8 mouse cellular contexts compared by ENCODE assay signal in genomic region chr7:141475805-141476158, GRCm38 (mm10). TPM values are rescaled to one million over a fixed set of nuclear protein-coding genes. Genes with fewer than 3 reads are reported as not detected.
DNase-seq lines count a peak whose midpoint lies in the region; ATAC-seq and TF ChIP-seq lines count a peak whose summit lies in the region.

No protein-coding gene starts in this region.

- peaks cover 6% of the 10 kb centered on the region for H3K36me3 ChIP-seq in spleen, adult 2 months (ENCODE audit: control insufficient read depth, insufficient read depth, low read length)
- H3K36me3 ChIP-seq in liver, embryonic 11.5 days (ENCODE audit: control insufficient read depth, insufficient read depth, low read length): peaks cover 16% of the 10 kb centered on the region
- H3K36me3 ChIP-seq in stomach, embryonic 15.5 days: peaks cover 8% of the 10 kb centered on the region

- no peak for DNase-seq in cerebellum, adult 2 months
- no peak for DNase-seq in cerebellum, adult 18-20 months
- no peak for DNase-seq in spleen, adult 2 months (ENCODE audit: low read depth in 1 of 2, low spot score in 2 of 2)
- DNase-seq in spleen, postnatal 36 days (ENCODE audit: low spot score in 2 of 2): no peak
- DNase-seq in liver, embryonic 11.5 days (ENCODE audit: low spot score): no peak
- DNase-seq in right cerebral cortex, adult 2 months (ENCODE audit: low spot score in 2 of 2): no peak

- no peak for TF ChIP-seq CTCF in cerebellum, adult 2 months (IDR thresholded peaks at IDR 0.05; ENCODE audit: borderline replicate concordance, insufficient read depth, low read depth, low read length)
- no peak for TF ChIP-seq CTCF in spleen, adult 2 months (IDR thresholded peaks at IDR 0.05; ENCODE audit: extremely low read depth, insufficient read depth, insufficient read length, insufficient replicate concordance)

- no peaks in the 10 kb centered on the region for H3K27me3 ChIP-seq in cerebellum, adult 2 months (ENCODE audit: control insufficient read depth, insufficient read depth, low read length)
- H3K27me3 ChIP-seq in spleen, adult 2 months (ENCODE audit: control insufficient read depth, insufficient read depth, low read length): peaks cover 7% of the 10 kb centered on the region; the same call in 1 of the 2 replicates
- H3K27me3 ChIP-seq in liver, embryonic 11.5 days (replicated peaks; ENCODE audit: control insufficient read depth, insufficient read depth, low read length): no peaks in the 10 kb centered on the region
- no peaks in the 10 kb centered on the region for H3K27me3 ChIP-seq in stomach, embryonic 15.5 days (replicated peaks)

- peaks cover 8% of the 10 kb centered on the region for H3K4me1 ChIP-seq in cerebellum, adult 2 months (ENCODE audit: control insufficient read depth, insufficient read depth, low read length)
- peaks cover 16% of the 10 kb centered on the region for H3K4me1 ChIP-seq in spleen, adult 2 months (ENCODE audit: control insufficient read depth, insufficient read depth, insufficient read length)
- peaks cover 39% of the 10 kb centered on the region for H3K4me1 ChIP-seq in liver, embryonic 11.5 days (replicated peaks; ENCODE audit: control insufficient read depth, insufficient read depth, low read length)
- H3K4me1 ChIP-seq in stomach, embryonic 15.5 days: peaks cover 36% of the 10 kb centered on the region

- 4% methylated on average over 12 of the region's 12 CpGs for WGBS in cerebellum, adult 2 months
- WGBS in spleen, adult 2 months: 2% methylated on average over 12 of the region's 12 CpGs
- WGBS in liver, embryonic 11.5 days: 0% methylated on average over 12 of the region's 12 CpGs
- under 1% methylated on average over 12 of the region's 12 CpGs for WGBS in stomach, embryonic 15.5 days

- no peak for ATAC-seq in liver, embryonic 11.5 days (replicated peaks; ENCODE audit: low FRiP score)
- ATAC-seq in stomach, embryonic 15.5 days (ENCODE audit: insufficient read depth, low FRiP score, low read depth): no peak
- no peak for ATAC-seq in granulocyte monocyte progenitor cell, adult 5-6 weeks (replicated peaks; ENCODE audit: poor library complexity, severe bottlenecking)

- H3K27ac ChIP-seq in cerebellum, adult 2 months (ENCODE audit: insufficient read depth, low read length): peak overlapping the region; percentile 41; the same call in 1 of the 2 replicates
- H3K27ac ChIP-seq in spleen, adult 2 months (ENCODE audit: insufficient read depth, low read length): peak overlapping the region; percentile 91
- peak overlapping the region; percentile 90 for H3K27ac ChIP-seq in liver, embryonic 11.5 days (ENCODE audit: low read depth, low read length)
- peak overlapping the region; percentile 96 for H3K27ac ChIP-seq in stomach, embryonic 15.5 days

- no peak for TF ChIP-seq POLR2A in cerebellum, adult 2 months (IDR thresholded peaks at IDR 0.05; ENCODE audit: borderline replicate concordance, insufficient read depth, low read length)
- no peak for TF ChIP-seq POLR2A in spleen, adult 2 months (IDR thresholded peaks at IDR 0.05; ENCODE audit: low read depth, low read length)

- H3K4me3 ChIP-seq in cerebellum, adult 2 months (replicated peaks; ENCODE audit: insufficient read depth, low read depth, low read length): peak overlapping the region; percentile 68
- peak overlapping the region; percentile 74 for H3K4me3 ChIP-seq in spleen, adult 2 months (ENCODE audit: extremely low read depth, insufficient read depth, insufficient read length)
- peak overlapping the region; percentile 88 for H3K4me3 ChIP-seq in liver, embryonic 11.5 days (ENCODE audit: low read depth, low read length)
- peak overlapping the region; percentile 94 for H3K4me3 ChIP-seq in stomach, embryonic 15.5 days (replicated peaks)

- H3K9me3 ChIP-seq in liver, embryonic 11.5 days (ENCODE audit: control insufficient read depth, low read length): no peaks in the 10 kb centered on the region
- H3K9me3 ChIP-seq in stomach, embryonic 15.5 days: no peaks in the 10 kb centered on the region

- H3K4me2 ChIP-seq in liver, embryonic 11.5 days: peak overlapping the region; percentile 91
- peak overlapping the region; percentile 86 for H3K4me2 ChIP-seq in stomach, embryonic 15.5 days

- peak overlapping the region; percentile 85 for H3K9ac ChIP-seq in liver, embryonic 11.5 days (ENCODE audit: low read depth, low read length)
- peak overlapping the region; percentile 73 for H3K9ac ChIP-seq in stomach, embryonic 15.5 days

RNA-seq across cellular contexts. Expression of gene Tspan4, which starts 0.7 kb away (rescaled TPM):
- polyA plus RNA-seq in cerebellum, adult 2 months (2012; rRNA removed): 140 and 162 TPM in 2 replicates
- 97.6 and 109 TPM in 2 replicates for polyA plus RNA-seq in spleen, adult 2 months (2012; rRNA removed)
- 77.9 and 78.2 TPM in 2 replicates for polyA plus RNA-seq in liver, embryonic 11.5 days (2014; fragmentation: Nextera tagmentation; extraction: Ambion mirVana)
- polyA plus RNA-seq in stomach, embryonic 15.5 days (2015; fragmentation: Nextera tagmentation; extraction: Ambion mirVana): 69.8 and 72.8 TPM in 2 replicates
- 50.4 and 53.8 TPM in 2 replicates for total RNA-seq in granulocyte monocyte progenitor cell, adult 5-6 weeks (2014; fragmentation: Nextera tagmentation)
- 42.6 and 44.9 TPM in 2 replicates for total RNA-seq in granulocyte monocyte progenitor cell, adult 5-6 weeks (2017)

RNA-seq across cellular contexts. Expression of gene Polr2l, which starts 0.8 kb away (rescaled TPM):
- 58.9 and 62.3 TPM in 2 replicates for polyA plus RNA-seq in cerebellum, adult 2 months (2012; rRNA removed)
- polyA plus RNA-seq in spleen, adult 2 months (2012; rRNA removed): 20.5 and 23.5 TPM in 2 replicates
- 95.3 and 104 TPM in 2 replicates for polyA plus RNA-seq in liver, embryonic 11.5 days (2014; fragmentation: Nextera tagmentation; extraction: Ambion mirVana)
- 67.3 and 71.6 TPM in 2 replicates for polyA plus RNA-seq in stomach, embryonic 15.5 days (2015; fragmentation: Nextera tagmentation; extraction: Ambion mirVana)
- 36.4 and 59.6 TPM in 2 replicates for total RNA-seq in granulocyte monocyte progenitor cell, adult 5-6 weeks (2014; fragmentation: Nextera tagmentation)
- 40.9 and 43.5 TPM in 2 replicates for total RNA-seq in granulocyte monocyte progenitor cell, adult 5-6 weeks (2017)

RNA-seq across cellular contexts. Expression of gene Cd151, which starts 8.6 kb away (rescaled TPM):
- 68.7 and 73.9 TPM in 2 replicates for polyA plus RNA-seq in cerebellum, adult 2 months (2012; rRNA removed)
- polyA plus RNA-seq in spleen, adult 2 months (2012; rRNA removed): 89.5 and 114 TPM in 2 replicates
- polyA plus RNA-seq in liver, embryonic 11.5 days (2014; fragmentation: Nextera tagmentation; extraction: Ambion mirVana): 20.6 and 22.3 TPM in 2 replicates
- 25.6 and 26.6 TPM in 2 replicates for polyA plus RNA-seq in stomach, embryonic 15.5 days (2015; fragmentation: Nextera tagmentation; extraction: Ambion mirVana)
- total RNA-seq in granulocyte monocyte progenitor cell, adult 5-6 weeks (2014; fragmentation: Nextera tagmentation): 19.2 and 20.0 TPM in 2 replicates
- total RNA-seq in granulocyte monocyte progenitor cell, adult 5-6 weeks (2017): 18.4 and 20.4 TPM in 2 replicates

RNA-seq across cellular contexts. Expression of gene Cracr2b, which starts 14.9 kb away (rescaled TPM):
- 8.3 and 10.1 TPM in 2 replicates for polyA plus RNA-seq in cerebellum, adult 2 months (2012; rRNA removed)
- polyA plus RNA-seq in spleen, adult 2 months (2012; rRNA removed): 14.4 and 17.7 TPM in 2 replicates
- polyA plus RNA-seq in liver, embryonic 11.5 days (2014; fragmentation: Nextera tagmentation; extraction: Ambion mirVana): 4.3 and 7.2 TPM in 2 replicates
- 27.5 and 32.8 TPM in 2 replicates for polyA plus RNA-seq in stomach, embryonic 15.5 days (2015; fragmentation: Nextera tagmentation; extraction: Ambion mirVana)
- 15.8 and 21.3 TPM in 2 replicates for total RNA-seq in granulocyte monocyte progenitor cell, adult 5-6 weeks (2014; fragmentation: Nextera tagmentation)
- total RNA-seq in granulocyte monocyte progenitor cell, adult 5-6 weeks (2017): 14.9 and 15.8 TPM in 2 replicates

RNA-seq across cellular contexts. Expression of gene Pnpla2, which starts 20.8 kb away (rescaled TPM):
- 46.8 and 51.3 TPM in 2 replicates for polyA plus RNA-seq in cerebellum, adult 2 months (2012; rRNA removed)
- 87.3 and 106 TPM in 2 replicates for polyA plus RNA-seq in spleen, adult 2 months (2012; rRNA removed)
- polyA plus RNA-seq in liver, embryonic 11.5 days (2014; fragmentation: Nextera tagmentation; extraction: Ambion mirVana): 23.4 and 23.7 TPM in 2 replicates
- polyA plus RNA-seq in stomach, embryonic 15.5 days (2015; fragmentation: Nextera tagmentation; extraction: Ambion mirVana): 33.5 and 34.6 TPM in 2 replicates
- total RNA-seq in granulocyte monocyte progenitor cell, adult 5-6 weeks (2014; fragmentation: Nextera tagmentation): 93.9 and 97.0 TPM in 2 replicates
- total RNA-seq in granulocyte monocyte progenitor cell, adult 5-6 weeks (2017): 19.0 and 35.1 TPM in 2 replicates

Comparison
In these comparisons a context has a peak if more than half of its experiments do, and no peak if none do; other contexts are left out.
1. H3K27ac ChIP-seq: peak in every context shown above with its lines; median percentile 96 in stomach, embryonic 15.5 days; 91 in spleen, adult 2 months; 90 in liver, embryonic 11.5 days; 41 in cerebellum, adult 2 months.